Mouse (Mus musculus): ENCODE data around the gene Tmem120b.

DNA sequence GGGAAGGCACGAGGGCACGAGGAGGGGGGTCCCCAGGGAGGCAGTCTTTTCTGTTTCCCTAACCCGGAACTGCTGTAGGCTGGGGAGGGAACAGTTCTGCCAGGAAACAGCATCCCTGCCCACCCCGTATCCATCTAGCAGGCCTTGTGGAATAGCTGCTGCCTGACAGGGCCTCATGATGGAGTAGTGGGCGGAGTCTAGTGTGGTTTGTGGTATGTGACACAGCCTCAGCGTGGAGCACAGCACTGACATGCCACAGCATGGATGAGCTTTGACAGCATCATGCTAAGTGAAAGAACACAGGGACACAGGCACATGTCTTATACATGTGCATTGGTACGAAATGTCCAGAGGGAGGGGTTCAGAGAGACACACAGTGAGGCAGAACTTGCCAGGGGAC is 34.2 kb downstream of the Tmem120b start:
- TF ChIP-seq CTCF (IDR thresholded peaks at IDR 0.05; ENCODE audit: low read depth) (no peak), EP300 (IDR thresholded peaks at IDR 0.05; ENCODE audit: low read depth) (no peak)
